8 mouse cellular contexts compared by ENCODE assay signal in the genomic region with DNA sequence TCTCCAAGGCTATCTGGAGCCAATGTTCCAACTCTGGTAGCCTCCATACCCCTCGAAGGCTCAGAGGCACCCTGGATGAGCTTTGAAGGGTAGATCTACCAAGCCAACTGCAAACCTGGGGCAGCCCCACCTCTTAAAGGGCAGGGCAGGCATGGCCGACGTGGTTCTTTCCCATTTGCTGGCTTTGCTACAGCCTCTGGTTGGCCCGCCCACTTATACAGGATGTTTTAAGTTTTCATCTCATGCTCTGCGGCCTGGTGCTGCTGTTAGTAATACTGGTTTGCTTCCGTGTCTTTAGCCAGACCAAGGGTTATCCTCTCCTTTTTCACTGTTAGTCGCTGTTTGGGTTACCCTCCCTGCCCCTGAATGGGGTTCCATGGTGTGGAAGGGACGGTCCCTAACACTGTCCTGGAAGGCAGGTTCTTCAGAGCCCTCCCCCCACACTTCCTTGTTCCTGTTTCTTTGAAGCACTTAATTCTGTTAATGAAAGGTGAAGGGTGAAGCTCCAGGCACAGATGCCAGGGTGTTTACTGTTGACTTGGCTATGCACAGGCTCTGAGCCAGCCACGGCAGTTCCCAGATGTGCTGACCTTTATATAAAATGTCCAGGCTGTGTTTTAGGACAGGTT. TPM values are rescaled to one million over a fixed set of nuclear protein-coding genes. Genes with fewer than 3 reads are reported as not detected.
DNase-seq lines count a peak whose midpoint lies in the region; ATAC-seq and TF ChIP-seq lines count a peak whose summit lies in the region.

No protein-coding gene starts in this region.

- intact Hi-C loops in heart, postnatal 25 days (cut with DNase I) = loop anchor here (5.0 kb wide), 3 partner anchors 119 to 256 kb away; a partner anchor contains a TSS
- intact Hi-C loops in left cerebral cortex, postnatal 4 days (cut with DNase I) = no loop called here

- peak overlapping the region; percentile 19 for H3K9ac ChIP-seq in hindbrain, embryonic 12.5 days
- H3K9ac ChIP-seq in limb, embryonic 14.5 days (ENCODE audit: low read depth, low read length, severe bottlenecking) = 0 out of 2 replicates have a peak overlapping the region, but pooled peaks have one; percentile 89
- H3K9ac ChIP-seq in midbrain, postnatal 0 days (replicated peaks; ENCODE audit: low read length, poor library complexity, severe bottlenecking) = no peak overlapping the region

- peaks cover 32% of the 10 kb centered on the region for H3K4me1 ChIP-seq in hindbrain, embryonic 12.5 days
- H3K4me1 ChIP-seq in limb, embryonic 14.5 days (ENCODE audit: control insufficient read depth, insufficient read depth, low read length) = peaks cover 28% of the 10 kb centered on the region
- peaks cover 16% of the 10 kb centered on the region for H3K4me1 ChIP-seq in midbrain, postnatal 0 days (ENCODE audit: insufficient read depth, low read length)

- no peak overlapping the region for H3K4me3 ChIP-seq in hindbrain, embryonic 12.5 days
- no peak overlapping the region for H3K4me3 ChIP-seq in limb, embryonic 14.5 days (replicated peaks; ENCODE audit: low read length)
- 0 out of 2 replicates have a peak overlapping the region, but pooled peaks have one; percentile 3 for H3K4me3 ChIP-seq in midbrain, postnatal 0 days (ENCODE audit: low read depth, low read length)

- ATAC-seq in hindbrain, embryonic 12.5 days (ENCODE audit: low FRiP score) = no peak
- ATAC-seq in limb, embryonic 14.5 days (ENCODE audit: low FRiP score, low read depth) = no peak
- no peak for ATAC-seq in midbrain, postnatal 0 days (ENCODE audit: low FRiP score)

- no peaks in the 10 kb centered on the region for H3K27me3 ChIP-seq in hindbrain, embryonic 12.5 days
- H3K27me3 ChIP-seq in limb, embryonic 14.5 days (ENCODE audit: control insufficient read depth, insufficient read depth, low read length) = no peaks in the 10 kb centered on the region
- H3K27me3 ChIP-seq in midbrain, postnatal 0 days (ENCODE audit: insufficient read depth, low read length) = no peaks in the 10 kb centered on the region

- H3K4me2 ChIP-seq in hindbrain, embryonic 12.5 days (replicated peaks) = peak overlapping the region; percentile 78; the same call in 1 of the 2 replicates
- peak overlapping the region; percentile 88; the same call in 1 of the 2 replicates for H3K4me2 ChIP-seq in limb, embryonic 14.5 days (replicated peaks; ENCODE audit: low read depth, low read length, severe bottlenecking)
- H3K4me2 ChIP-seq in midbrain, postnatal 0 days (ENCODE audit: low read depth, low read length, poor library complexity, severe bottlenecking) = peak overlapping the region; percentile 71

- 80% methylated on average over 9 of the region's 9 CpGs for WGBS in hindbrain, embryonic 12.5 days
- WGBS in limb, embryonic 14.5 days = 42% methylated on average over 9 of the region's 9 CpGs
- 75% methylated on average over 9 of the region's 9 CpGs for whole genome bisulfite sequencing in midbrain, postnatal 0 days

- DNase-seq in heart, adult 11 months = peak; percentile 97
- no peak for DNase-seq in heart, postnatal 25 days (ENCODE audit: low spot score)
- peak; percentile 67 for DNase-seq in c-Kit-positive CD71-positive TER-119-positive erythroid progenitor cells, embryonic 14.5 days (ENCODE audit: low spot score)
- DNase-seq in limb, embryonic 14.5 days (ENCODE audit: low spot score) = no peak
- DNase-seq in midbrain, postnatal 0 days (ENCODE audit: low spot score) = no peak
- DNase-seq in urinary bladder, postnatal 36 days (ENCODE audit: low spot score in 2 of 2) = peak; percentile 30 to 68
- no peak for DNase-seq in left cerebral cortex, postnatal 4 days

- H3K27ac ChIP-seq in hindbrain, embryonic 12.5 days = no peak overlapping the region
- no peak overlapping the region for H3K27ac ChIP-seq in limb, embryonic 14.5 days (replicated peaks; ENCODE audit: low read depth, low read length)
- H3K27ac ChIP-seq in midbrain, postnatal 0 days (ENCODE audit: low read depth, low read length) = no peak overlapping the region

- no peak for TF ChIP-seq POLR2A in limb, embryonic 14.5 days (IDR thresholded peaks at IDR 0.05; ENCODE audit: borderline replicate concordance, extremely low read depth, insufficient read depth, insufficient read length)

- no peak for TF ChIP-seq CTCF in midbrain, postnatal 0 days (IDR thresholded peaks at IDR 0.05)

- H3K36me3 ChIP-seq in hindbrain, embryonic 12.5 days = peaks cover 33% of the 10 kb centered on the region
- peaks cover 36% of the 10 kb centered on the region for H3K36me3 ChIP-seq in limb, embryonic 14.5 days (ENCODE audit: control insufficient read depth, insufficient read depth, low read length)
- peaks cover 21% of the 10 kb centered on the region for H3K36me3 ChIP-seq in midbrain, postnatal 0 days (ENCODE audit: insufficient read depth, low read length)

- no peaks in the 10 kb centered on the region for H3K9me3 ChIP-seq in hindbrain, embryonic 12.5 days (replicated peaks)
- H3K9me3 ChIP-seq in limb, embryonic 14.5 days (ENCODE audit: control insufficient read depth, low read length) = no peaks in the 10 kb centered on the region
- H3K9me3 ChIP-seq in midbrain, postnatal 0 days (ENCODE audit: low read length) = no peaks in the 10 kb centered on the region

RNA-seq across cellular contexts. Expression of a gene that starts 3.4 kb away (rescaled TPM):
- 10 to 100 TPM; 44.2 to 45.5 TPM for total RNA-seq in heart, postnatal 25 days (2021)
- 43.2 and 48.4 TPM in 2 replicates for polyA plus RNA-seq in hindbrain, embryonic 12.5 days (2016; fragmentation: Nextera tagmentation; extraction: Ambion mirVana)
- polyA plus RNA-seq in limb, embryonic 14.5 days (2012; rRNA removed) = 43.5 and 51.0 TPM in 2 replicates
- polyA plus RNA-seq in limb, embryonic 14.5 days (2014; fragmentation: Nextera tagmentation; extraction: Ambion mirVana) = 47.8 and 51.0 TPM in 2 replicates
- total RNA-seq in midbrain, postnatal 0 days (2014; rRNA removed) = 32.9 and 48.6 TPM in 2 replicates
- 21.6 and 23.6 TPM in 2 replicates for polyA plus RNA-seq in midbrain, postnatal 0 days (2015; fragmentation: Nextera tagmentation; extraction: Ambion mirVana)
- 10 to 100 TPM; 27.7 to 28.2 TPM for total RNA-seq in left cerebral cortex, postnatal 4 days (2021)

RNA-seq across cellular contexts. Expression of a gene that starts 10.6 kb away (rescaled TPM):
- 10 to 100 TPM; 15.1 to 15.2 TPM for total RNA-seq in heart, postnatal 25 days (2021)
- 23.9 and 24.8 TPM in 2 replicates for polyA plus RNA-seq in hindbrain, embryonic 12.5 days (2016; fragmentation: Nextera tagmentation; extraction: Ambion mirVana)
- 32.7 and 40.7 TPM in 2 replicates for polyA plus RNA-seq in limb, embryonic 14.5 days (2012; rRNA removed)
- polyA plus RNA-seq in limb, embryonic 14.5 days (2014; fragmentation: Nextera tagmentation; extraction: Ambion mirVana) = 20.6 and 22.9 TPM in 2 replicates
- 42.3 and 50.0 TPM in 2 replicates for total RNA-seq in midbrain, postnatal 0 days (2014; rRNA removed)
- 19.0 and 19.4 TPM in 2 replicates for polyA plus RNA-seq in midbrain, postnatal 0 days (2015; fragmentation: Nextera tagmentation; extraction: Ambion mirVana)
- 10 to 100 TPM; 24.6 to 25.7 TPM for total RNA-seq in left cerebral cortex, postnatal 4 days (2021)

RNA-seq across cellular contexts. Expression of a gene that starts 18.8 kb away (rescaled TPM):
- total RNA-seq in heart, postnatal 25 days (2021) = 1 to 10 TPM; 1.4 to 1.6 TPM
- 2.0 and 2.1 TPM in 2 replicates for polyA plus RNA-seq in hindbrain, embryonic 12.5 days (2016; fragmentation: Nextera tagmentation; extraction: Ambion mirVana)
- polyA plus RNA-seq in limb, embryonic 14.5 days (2012; rRNA removed) = 1.9 and 2.0 TPM in 2 replicates
- polyA plus RNA-seq in limb, embryonic 14.5 days (2014; fragmentation: Nextera tagmentation; extraction: Ambion mirVana) = 0.29 and 0.48 TPM in 2 replicates
- 14.4 and 16.4 TPM in 2 replicates for total RNA-seq in midbrain, postnatal 0 days (2014; rRNA removed)
- polyA plus RNA-seq in midbrain, postnatal 0 days (2015; fragmentation: Nextera tagmentation; extraction: Ambion mirVana) = 9.3 and 13.3 TPM in 2 replicates
- total RNA-seq in left cerebral cortex, postnatal 4 days (2021) = 10 to 100 TPM; 52.1 to 60.6 TPM

RNA-seq across cellular contexts. Expression of a gene that starts 44.6 kb away (rescaled TPM):
- 1 to 10 TPM; 8.8 to 9.4 TPM for total RNA-seq in heart, postnatal 25 days (2021)
- polyA plus RNA-seq in hindbrain, embryonic 12.5 days (2016; fragmentation: Nextera tagmentation; extraction: Ambion mirVana) = 22.3 and 22.8 TPM in 2 replicates
- polyA plus RNA-seq in limb, embryonic 14.5 days (2012; rRNA removed) = 36.8 and 56.5 TPM in 2 replicates
- 17.2 and 17.6 TPM in 2 replicates for polyA plus RNA-seq in limb, embryonic 14.5 days (2014; fragmentation: Nextera tagmentation; extraction: Ambion mirVana)
- total RNA-seq in midbrain, postnatal 0 days (2014; rRNA removed) = 46.1 and 68.0 TPM in 2 replicates
- polyA plus RNA-seq in midbrain, postnatal 0 days (2015; fragmentation: Nextera tagmentation; extraction: Ambion mirVana) = 10.8 and 11.0 TPM in 2 replicates
- 10 to 100 TPM; 36.9 to 42.1 TPM for total RNA-seq in left cerebral cortex, postnatal 4 days (2021)

RNA-seq across cellular contexts. Expression of a gene that starts 50.2 kb away (rescaled TPM):
- total RNA-seq in heart, postnatal 25 days (2021) = 1 to 10 TPM; 7.4 to 8.3 TPM
- 18.8 and 22.0 TPM in 2 replicates for polyA plus RNA-seq in hindbrain, embryonic 12.5 days (2016; fragmentation: Nextera tagmentation; extraction: Ambion mirVana)
- 38.1 and 49.4 TPM in 2 replicates for polyA plus RNA-seq in limb, embryonic 14.5 days (2012; rRNA removed)
- 18.7 and 21.8 TPM in 2 replicates for polyA plus RNA-seq in limb, embryonic 14.5 days (2014; fragmentation: Nextera tagmentation; extraction: Ambion mirVana)
- 24.4 and 26.4 TPM in 2 replicates for total RNA-seq in midbrain, postnatal 0 days (2014; rRNA removed)
- polyA plus RNA-seq in midbrain, postnatal 0 days (2015; fragmentation: Nextera tagmentation; extraction: Ambion mirVana) = 24.5 and 25.6 TPM in 2 replicates
- 10 to 100 TPM; 40.0 to 42.8 TPM for total RNA-seq in left cerebral cortex, postnatal 4 days (2021)

Comparison
In these comparisons a context has a peak if more than half of its experiments do, and no peak if none do; other contexts are left out.
1. DNase-seq: peak in heart, adult 11 months (single experiment), c-Kit-positive CD71-positive TER-119-positive erythroid progenitor cells, embryonic 14.5 days (single experiment) and urinary bladder, postnatal 36 days (2 of 2); none in heart, postnatal 25 days (single experiment), limb, embryonic 14.5 days (single experiment), midbrain, postnatal 0 days (single experiment) and left cerebral cortex, postnatal 4 days (single experiment).
2. Peak in every context shown above with its lines, with median percentiles within 50 percentile points of each other: H3K4me2 ChIP-seq.